Mouse (Mus musculus) olfactory bulb, adult 2 months (tissue): ENCODE measurements around the gene Sparc.

Experiments used
- CTCF ChIP-seq: fragments of 200-500 bp; IDR thresholded peaks from 2 replicates; pipeline ENCODE4 v1.5.1; 2012; ENCODE audit warnings: low read depth, mild to moderate bottlenecking, low read length, moderate library complexity; ENCODE audit not compliant: insufficient read depth
- POLR2A ChIP-seq: fragments of 200-500 bp; IDR thresholded peaks from 2 replicates; pipeline ENCODE4 v1.6.1; 2012; ENCODE audit warnings: mild to moderate bottlenecking, low read depth, low read length, moderate library complexity; ENCODE audit not compliant: insufficient read depth

- no peak for TF ChIP-seq CTCF
- no peak for TF ChIP-seq POLR2A
These were observed 49.6 kb downstream of the Sparc start for GRCm38 (mm10) chr11:55373373-55373772.
